Mouse (Mus musculus) lung, adult 2 months (tissue): ENCODE measurements around the gene Arglu1.

Source experiments
- CTCF ChIP-seq: fragments of 200-500 bp; IDR thresholded peaks from 2 replicates; pipeline ENCODE4 v1.5.1; 2011; ENCODE audit warnings: mild to moderate bottlenecking, low read length, control low read depth; ENCODE audit not compliant: insufficient read depth
- POLR2A ChIP-seq: fragments of 200-500 bp; IDR thresholded peaks from 2 replicates; pipeline ENCODE4 v1.6.1; 2011; ENCODE audit warnings: low read depth, mild to moderate bottlenecking, control low read depth, low read length, borderline replicate concordance; ENCODE audit errors: extremely low read depth

- no peak for TF ChIP-seq POLR2A
- TF ChIP-seq CTCF = no peak
Measured at GRCm38 (mm10) chr8:8649944-8650343, 40.4 kb downstream of the Arglu1 start.
